Mouse (Mus musculus) kidney, embryonic 15.5 days (tissue): ENCODE results near the gene Lamp5. TPM values are rescaled to one million over a fixed set of nuclear protein-coding genes. Genes with fewer than 3 reads are reported as not detected.

Experiments
- ATAC-seq: fragments of 200-750 bp; cut with Nextera tagmentation; replicated peaks from 2 replicates; pipeline ENCODE4 v1.8.0; 2017; ENCODE audit warnings: moderate TSS enrichment; ENCODE audit not compliant: low FRiP score
- H3K27ac ChIP-seq: fragments of 300-500 bp; sonication (generic); 2 replicates; pipeline ENCODE4 v1.5.1; 2015; ENCODE audit warnings: mild to moderate bottlenecking, inconsistent platforms
- H3K27me3 ChIP-seq: fragments of 300-500 bp; sonication (generic); 2 replicates; pipeline ENCODE4 v1.6.1; 2015; ENCODE audit warnings: inconsistent platforms
- H3K36me3 ChIP-seq: fragments of 300-500 bp; sonication (generic); 2 replicates; pipeline ENCODE4 v1.6.1; 2015; ENCODE audit warnings: inconsistent platforms
- H3K4me1 ChIP-seq: fragments of 300-500 bp; sonication (generic); 2 replicates; pipeline ENCODE4 v1.6.1; 2015; ENCODE audit warnings: inconsistent platforms
- H3K4me2 ChIP-seq: fragments of 300-500 bp; sonication (generic); 2 replicates; pipeline ENCODE4 v1.6.1; 2015; ENCODE audit warnings: moderate library complexity, mild to moderate bottlenecking, inconsistent platforms
- H3K4me3 ChIP-seq: fragments of 300-500 bp; sonication (generic); replicated peaks from 2 replicates; pipeline ENCODE4 v1.5.1; 2015; ENCODE audit warnings: mild to moderate bottlenecking, inconsistent platforms
- H3K9ac ChIP-seq: fragments of 300-500 bp; sonication (generic); 2 replicates; pipeline ENCODE4 v1.6.1; 2015; ENCODE audit warnings: mild to moderate bottlenecking, inconsistent platforms
- H3K9me3 ChIP-seq: fragments of 300-500 bp; sonication (generic); replicated peaks from 2 replicates; pipeline ENCODE4 v1.6.1; 2016; ENCODE audit warnings: inconsistent platforms
- WGBS: fragments of 180-500 bp; shearing (Covaris S2); methylation state at CpG from one replicate; pipeline ENCODE4 v1.1.7; 2015; ENCODE audit warnings: mixed read lengths; 5-methylcytosine and 5-hydroxymethylcytosine counted together
- polyA plus RNA-seq: library from polyadenylated mRNA; unstranded; fragments of >200 nt; fragmentation: Nextera tagmentation; extraction: Ambion mirVana; gene quantifications from 2 replicates; pipeline ENCODE4 v1.2.1, GENCODE M21; 2015

The Lamp5 gene
- polyA plus RNA-seq = 5.2 and 6.8 TPM in 2 replicates

- H3K4me2 ChIP-seq = peak within 1 kb of the TSS; percentile 62
- H3K9me3 ChIP-seq = no peaks in the 10 kb centered on the region
- peak; percentile 85 for ATAC-seq
- WGBS = 6% methylated on average over 8 of the region's 8 CpGs
- no peaks in the 10 kb centered on the region for H3K36me3 ChIP-seq
- no peak within 1 kb of the TSS for H3K9ac ChIP-seq
- H3K27ac ChIP-seq = peak within 1 kb of the TSS; percentile 75
- peak within 1 kb of the TSS; percentile 33 for H3K4me3 ChIP-seq
- peaks cover 14% of the 10 kb centered on the region; the same call in 1 of the 2 replicates for H3K4me1 ChIP-seq
- no peaks in the 10 kb centered on the region for H3K27me3 ChIP-seq
Observed at GRCm38 (mm10) chr2:136051688-136052289, at the start of gene Lamp5. Lamp5 (plus strand) TSS chr2:136052239.

- WGBS = 89% methylated on average over 1 of the region's 1 CpGs
- Histone ChIP-seq H3K4me1 (no peaks in the 10 kb centered on the region), H3K9me3 (no peaks in the 10 kb centered on the region), H3K27me3 (no peaks in the 10 kb centered on the region), H3K36me3 (0 out of 2 replicates have a peak, but pooled peaks cover 6% of the 10 kb centered on the region), H3K4me3 (no peak overlapping the region), H3K27ac (no peak overlapping the region), H3K9ac (no peak overlapping the region), H3K4me2 (no peak overlapping the region)
- ATAC-seq = no peak
Observed at GRCm38 (mm10) chr2:136003836-136004235, 48.2 kb upstream of the Lamp5 start.

- Histone ChIP-seq H3K27ac (no peak overlapping the region), H3K4me1 (no peaks in the 10 kb centered on the region), H3K4me2 (no peak overlapping the region), H3K27me3 (no peaks in the 10 kb centered on the region), H3K9ac (no peak overlapping the region), H3K36me3 (0 out of 2 replicates have a peak, but pooled peaks cover 6% of the 10 kb centered on the region), H3K9me3 (no peaks in the 10 kb centered on the region), H3K4me3 (no peak overlapping the region)
- ATAC-seq = no peak
- WGBS = 90% methylated on average over 5 of the region's 5 CpGs
Observed at GRCm38 (mm10) chr2:136006280-136006679, 45.8 kb upstream of the Lamp5 start.

- 86% methylated on average over 9 of the region's 9 CpGs for whole genome bisulfite sequencing
Observed at GRCm38 (mm10) chr2:136012759-136013158, 39.3 kb upstream of the Lamp5 start.

GRCm38 (mm10) chr2:136048464-136048863 is 3.6 kb upstream of the Lamp5 start:
- Histone ChIP-seq H3K4me2 (no peak overlapping the region), H3K27ac (no peak overlapping the region), H3K4me1 (peaks cover 14% of the 10 kb centered on the region; the same call in 1 of the 2 replicates), H3K4me3 (no peak overlapping the region), H3K36me3 (no peaks in the 10 kb centered on the region), H3K9ac (no peak overlapping the region), H3K27me3 (no peaks in the 10 kb centered on the region), H3K9me3 (no peaks in the 10 kb centered on the region)
- ATAC-seq = no peak
- 91% methylated on average over 4 of the region's 4 CpGs for WGBS

More at GRCm38 (mm10) chr2:136012759-136013158, 39.3 kb upstream of the Lamp5 start:
- Histone ChIP-seq H3K36me3 (no peaks in the 10 kb centered on the region), H3K4me2 (no peak overlapping the region), H3K9ac (no peak overlapping the region), H3K9me3 (no peaks in the 10 kb centered on the region), H3K4me1 (no peaks in the 10 kb centered on the region), H3K27ac (no peak overlapping the region), H3K27me3 (no peaks in the 10 kb centered on the region), H3K4me3 (no peak overlapping the region)
- ATAC-seq = no peak

- Histone ChIP-seq H3K27me3 (no peaks in the 10 kb centered on the region), H3K4me3 (peak overlapping the region; percentile 33), H3K36me3 (no peaks in the 10 kb centered on the region), H3K4me1 (peaks cover 14% of the 10 kb centered on the region; the same call in 1 of the 2 replicates), H3K27ac (peak overlapping the region; percentile 75), H3K9ac (no peak overlapping the region), H3K4me2 (peak overlapping the region; percentile 62), H3K9me3 (no peaks in the 10 kb centered on the region)
- peak; percentile 94 for ATAC-seq
- WGBS = 6% methylated on average over 27 of the region's 27 CpGs
Observed at GRCm38 (mm10) chr2:136050793-136051615, 1.0 kb upstream of the Lamp5 start.

- H3K36me3 ChIP-seq = no peaks in the 10 kb centered on the region
- no peaks in the 10 kb centered on the region for H3K9me3 ChIP-seq
- WGBS = 4% methylated on average over 19 of the region's 19 CpGs
- ATAC-seq = peak; percentile 76
- peak overlapping the region; percentile 35 for H3K4me3 ChIP-seq
- H3K27me3 ChIP-seq = peaks cover 37% of the 10 kb centered on the region
- H3K4me2 ChIP-seq = peak overlapping the region; percentile 60
- H3K4me1 ChIP-seq = peaks cover 19% of the 10 kb centered on the region
- no peak overlapping the region for H3K9ac ChIP-seq
- H3K27ac ChIP-seq = no peak overlapping the region
Observed at GRCm38 (mm10) chr2:136057861-136058331, 5.9 kb downstream of the Lamp5 start.

GRCm38 (mm10) chr2:136058398-136058797 is 6.4 kb downstream of the Lamp5 start:
- peaks cover 37% of the 10 kb centered on the region for H3K27me3 ChIP-seq
- peaks cover 19% of the 10 kb centered on the region for H3K4me1 ChIP-seq
- H3K36me3 ChIP-seq = no peaks in the 10 kb centered on the region
- H3K9ac ChIP-seq = no peak overlapping the region
- H3K27ac ChIP-seq = no peak overlapping the region
- WGBS = 3% methylated on average over 7 of the region's 7 CpGs
- peak overlapping the region; percentile 35 for H3K4me3 ChIP-seq
- ATAC-seq = peak; percentile 46
- H3K9me3 ChIP-seq = no peaks in the 10 kb centered on the region
- H3K4me2 ChIP-seq = peak overlapping the region; percentile 60

- WGBS = 3% methylated on average over 37 of the region's 37 CpGs
Observed at GRCm38 (mm10) chr2:136059029-136059669, 7.1 kb downstream of the Lamp5 start.

GRCm38 (mm10) chr2:136064356-136064755 is 12.3 kb downstream of the Lamp5 start:
- no peaks in the 10 kb centered on the region for H3K9me3 ChIP-seq
- peaks cover 3% of the 10 kb centered on the region for H3K4me1 ChIP-seq
- 94% methylated on average over 1 of the region's 1 CpGs for WGBS
- no peak overlapping the region for H3K9ac ChIP-seq
- no peak overlapping the region for H3K27ac ChIP-seq
- no peaks in the 10 kb centered on the region for H3K36me3 ChIP-seq
- ATAC-seq = no peak
- H3K27me3 ChIP-seq = peaks cover 16% of the 10 kb centered on the region
- H3K4me3 ChIP-seq = no peak overlapping the region
- no peak overlapping the region for H3K4me2 ChIP-seq

More at GRCm38 (mm10) chr2:136059029-136059669, 7.1 kb downstream of the Lamp5 start:
- H3K27me3 ChIP-seq = peaks cover 37% of the 10 kb centered on the region
- H3K36me3 ChIP-seq = no peaks in the 10 kb centered on the region
- peak; percentile 57 for ATAC-seq
- peaks cover 19% of the 10 kb centered on the region for H3K4me1 ChIP-seq
- H3K4me3 ChIP-seq = peak overlapping the region; percentile 35
- no peaks in the 10 kb centered on the region for H3K9me3 ChIP-seq
- peak overlapping the region; percentile 6; the same call in 1 of the 2 replicates for H3K9ac ChIP-seq
- peak overlapping the region; percentile 60 for H3K4me2 ChIP-seq
- no peak overlapping the region for H3K27ac ChIP-seq

- H3K4me2 ChIP-seq = no peak overlapping the region
- H3K36me3 ChIP-seq = no peaks in the 10 kb centered on the region
- no peaks in the 10 kb centered on the region for H3K27me3 ChIP-seq
- no peak overlapping the region for H3K9ac ChIP-seq
- no peaks in the 10 kb centered on the region for H3K9me3 ChIP-seq
- WGBS = 34% methylated on average over 2 of the region's 2 CpGs
- ATAC-seq = peak; percentile 60; the same call in 1 of the 2 replicates
- H3K4me3 ChIP-seq = no peak overlapping the region
- peaks cover 7% of the 10 kb centered on the region for H3K4me1 ChIP-seq
- 0 out of 2 replicates have a peak overlapping the region, but pooled peaks have one; percentile 9 for H3K27ac ChIP-seq
Observed at GRCm38 (mm10) chr2:136095978-136096377, 43.9 kb downstream of the Lamp5 start.
